Mouse (Mus musculus) heart, postnatal 14 days (tissue): ENCODE measurements around the gene Klhl26. TPM values are rescaled to one million over a fixed set of nuclear protein-coding genes. Genes with fewer than 3 reads are reported as not detected.
"Not testable (repeated sequence)": the region's sequence is repeated elsewhere in the genome, so short reads cannot be mapped to it uniquely, and the experiment has no call there.

Experiments
- DNase-seq, 2 experiments: peaks; one replicate each; pipeline ENCODE4 v3.0.0; 2021 to 2022
- intact Hi-C: fragments of 180-260 bp; cut with DNase I; formaldehyde crosslinking; loops from one replicate; pipeline ENCODE4 v1.15.1; 2025
- long read RNA-seq, 2 experiments: library from polyadenylated mRNA; stranded (forward); transcript quantifications; one replicate each; pipeline ENCODE4 v2.0.0; 2021
- total RNA-seq, 2 experiments: library from RNA; stranded (reverse); gene quantifications; 2 replicates each; pipeline ENCODE4 v1.2.3; 2021

The Klhl26 gene
- 1 to 10 TPM; 5.5 to 6.9 TPM for total RNA-seq
- long read RNA-seq, experiment 1, transcript Klhl26-201 (3 exons, 2,991 nt), result major isoform, 11 of 16 reads
- long read RNA-seq, experiment 1, partial matches to known transcripts, result 0 of 16 reads
- long read RNA-seq, experiment 1, other reads (novel, unspliced or antisense), result 3 of 16 reads
- long read RNA-seq, experiment 2, transcript Klhl26-201 (3 exons, 2,991 nt), result major isoform, 11 of 18 reads
- long read RNA-seq, experiment 2, partial matches to known transcripts, result 1 of 18 reads
- long read RNA-seq, experiment 2, other reads (novel, unspliced or antisense), result 5 of 18 reads

DNA sequence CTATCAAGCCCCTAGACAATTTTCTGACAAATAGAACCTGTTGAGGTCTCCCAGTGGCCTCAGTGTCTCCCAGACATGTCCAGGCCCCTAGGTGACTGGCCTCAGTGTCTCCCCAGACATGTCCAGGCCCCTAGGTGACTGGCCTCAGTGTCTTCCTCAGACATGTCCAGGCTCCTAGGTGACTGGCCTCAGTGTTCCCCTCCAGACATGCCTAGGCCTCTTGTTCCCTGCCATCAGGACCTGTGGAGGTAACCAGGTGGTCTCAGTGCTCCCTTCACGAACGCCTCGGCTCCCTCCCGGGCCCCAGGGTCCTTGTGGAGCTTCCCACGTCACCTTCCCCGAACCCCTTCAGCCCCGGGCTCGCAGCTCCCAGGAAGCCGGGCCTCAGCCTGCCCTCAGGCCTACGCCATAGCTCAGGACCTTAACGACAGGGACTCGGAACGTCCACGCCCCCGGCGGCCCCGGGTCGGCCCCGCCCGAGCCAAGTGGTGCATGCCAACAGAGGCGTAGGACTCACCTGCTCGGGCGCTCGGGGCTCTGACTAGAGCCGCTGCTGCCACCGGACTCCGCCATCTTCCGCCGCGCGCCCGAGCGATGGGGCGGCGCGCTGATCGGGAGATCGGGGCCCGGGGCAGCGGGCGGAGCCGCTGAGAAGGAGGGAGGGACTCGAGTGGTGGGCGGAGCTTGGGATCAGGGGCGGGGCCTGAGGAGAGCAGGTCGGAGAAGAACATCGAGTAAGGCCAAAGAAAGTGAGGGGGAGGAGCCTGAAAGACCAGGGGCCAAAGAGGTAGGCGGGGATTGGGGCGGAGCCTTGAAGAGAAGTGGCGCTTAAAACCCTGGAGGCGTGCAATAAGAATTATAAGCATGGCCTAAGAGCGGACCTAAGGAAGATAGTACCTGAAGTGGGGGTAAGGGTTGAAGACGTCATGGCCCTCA lies at the start of gene Klhl26:
Klhl26 (minus strand) TSS at position 636 of the 936 bp plus-strand sequence.
- intact Hi-C loops, result no loop called here

DNA sequence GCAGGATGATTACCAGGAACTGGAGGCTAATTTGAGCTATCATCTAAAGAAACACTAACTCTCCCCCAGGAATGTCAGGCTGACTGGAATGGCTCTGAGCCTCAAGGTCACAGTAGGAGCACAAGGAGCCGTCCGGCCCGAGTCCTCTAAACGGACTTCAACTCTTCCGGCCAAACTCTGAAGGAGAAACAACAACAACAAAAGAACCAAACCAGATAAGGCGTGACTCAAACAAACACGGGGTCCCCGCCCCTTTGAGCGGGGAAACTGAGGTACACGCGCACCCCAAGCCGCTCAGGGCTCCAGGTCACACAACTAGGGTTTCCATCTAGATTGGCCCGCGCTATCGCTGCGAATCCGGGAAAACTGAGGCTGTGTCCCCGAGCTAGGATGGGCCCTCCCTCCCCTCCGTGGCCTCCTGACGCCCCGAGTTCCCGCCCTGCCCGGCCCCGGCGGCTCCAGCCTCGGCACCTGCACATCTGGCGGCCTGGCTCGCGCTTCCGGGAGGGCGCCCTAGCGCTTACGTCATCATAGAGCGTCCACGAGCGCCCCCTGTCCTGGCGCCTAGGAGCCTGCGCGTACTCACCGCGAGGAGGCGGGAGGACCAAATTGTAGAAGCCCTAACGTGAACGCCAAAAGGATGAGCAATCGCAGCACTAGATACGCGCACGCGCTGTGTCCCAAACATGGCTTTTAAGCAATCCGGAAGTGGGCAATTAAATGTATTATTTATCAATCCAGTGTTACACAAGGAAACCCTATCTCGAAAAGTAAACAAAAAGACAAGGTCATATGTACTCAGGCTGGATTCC lies 46.0 kb upstream of the Klhl26 start:
- intact Hi-C loops, result no loop called here
- DNase-seq, result peak; percentile 95 to 97

More for the DNA sequence above, at the start of gene Klhl26:
- DNase-seq, result peak; percentile 92 to 95

DNA sequence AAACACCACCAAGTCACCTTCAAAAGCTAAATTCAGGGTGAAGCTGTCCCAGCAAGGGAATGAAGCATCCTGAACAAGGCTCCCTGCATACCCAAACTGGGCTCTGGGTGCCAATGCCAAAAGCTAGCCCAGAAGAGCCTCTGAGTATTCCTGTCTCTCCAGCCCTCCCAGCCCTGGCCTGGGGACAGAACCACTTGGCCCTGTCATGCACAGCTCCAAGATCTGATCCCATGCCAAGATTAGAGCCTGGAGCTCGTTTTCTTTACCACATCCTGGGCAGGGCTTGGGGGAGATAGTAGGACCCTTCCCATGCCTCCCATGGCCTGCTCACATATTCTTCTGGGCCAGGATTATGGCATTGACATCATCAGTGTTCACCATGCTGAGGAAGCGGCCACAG lies 42.8 kb upstream of the Klhl26 start:
- intact Hi-C loops, result no loop called here
- DNase-seq, result no peak

GRCm38 (mm10) chr8:70519043-70519442 lies 42.3 kb upstream of the Klhl26 start:
- no peak for DNase-seq
- intact Hi-C loops, result no loop called here

- intact Hi-C loops, result no loop called here
- DNase-seq, result no peak
Observed at GRCm38 (mm10) chr8:70517940-70518643, 41.3 kb upstream of the Klhl26 start.

DNA sequence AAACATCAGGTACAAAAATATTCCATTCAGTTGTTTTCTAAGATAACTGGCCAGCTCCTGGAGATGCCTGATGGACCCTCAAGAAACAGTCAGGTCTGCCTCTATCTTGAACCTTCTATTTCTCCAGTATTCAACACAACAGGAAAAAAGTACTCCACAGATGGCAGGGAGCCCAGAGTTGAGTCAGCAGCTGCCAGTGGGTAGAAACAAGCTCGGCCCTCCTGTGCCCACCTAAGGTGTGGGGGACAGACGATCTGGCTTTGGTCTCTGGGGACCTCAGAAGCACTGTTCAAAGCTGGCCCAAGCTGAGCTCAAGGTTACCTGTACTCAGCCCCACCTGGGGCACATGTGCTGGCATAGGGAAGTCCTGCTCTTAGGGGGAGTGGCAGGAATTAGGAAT lies 36.7 kb upstream of the Klhl26 start:
- intact Hi-C loops, result no loop called here
- DNase-seq, result no peak

GRCm38 (mm10) chr8:70512253-70512903 lies 35.6 kb upstream of the Klhl26 start:
- DNase-seq, result no peak
- intact Hi-C loops, result no loop called here

- intact Hi-C loops, result no loop called here
- DNase-seq, result no peak
Observed at GRCm38 (mm10) chr8:70511770-70512169, 35.0 kb upstream of the Klhl26 start.

DNA sequence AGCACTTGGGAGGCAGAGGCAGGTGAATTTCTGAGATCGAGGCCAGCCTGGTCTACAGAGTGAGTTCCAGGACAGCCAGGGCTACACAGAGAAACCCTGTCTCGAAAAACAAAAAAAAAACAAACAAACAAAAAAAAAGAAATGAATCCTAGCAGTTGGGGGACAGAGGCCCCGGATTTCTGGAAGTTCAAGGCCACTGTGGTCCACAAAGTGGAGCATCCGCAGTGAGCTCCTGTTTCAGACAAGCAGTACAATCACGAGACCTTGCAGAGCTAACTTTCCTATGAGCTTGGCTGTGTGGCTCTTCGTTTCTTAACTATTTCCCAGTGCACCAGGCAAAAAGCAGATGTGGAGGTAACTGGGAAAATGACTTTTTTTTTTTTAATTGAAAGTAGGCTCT lies 34.4 kb upstream of the Klhl26 start:
- intact Hi-C loops, DNase-seq: not testable (repeated sequence)

DNA sequence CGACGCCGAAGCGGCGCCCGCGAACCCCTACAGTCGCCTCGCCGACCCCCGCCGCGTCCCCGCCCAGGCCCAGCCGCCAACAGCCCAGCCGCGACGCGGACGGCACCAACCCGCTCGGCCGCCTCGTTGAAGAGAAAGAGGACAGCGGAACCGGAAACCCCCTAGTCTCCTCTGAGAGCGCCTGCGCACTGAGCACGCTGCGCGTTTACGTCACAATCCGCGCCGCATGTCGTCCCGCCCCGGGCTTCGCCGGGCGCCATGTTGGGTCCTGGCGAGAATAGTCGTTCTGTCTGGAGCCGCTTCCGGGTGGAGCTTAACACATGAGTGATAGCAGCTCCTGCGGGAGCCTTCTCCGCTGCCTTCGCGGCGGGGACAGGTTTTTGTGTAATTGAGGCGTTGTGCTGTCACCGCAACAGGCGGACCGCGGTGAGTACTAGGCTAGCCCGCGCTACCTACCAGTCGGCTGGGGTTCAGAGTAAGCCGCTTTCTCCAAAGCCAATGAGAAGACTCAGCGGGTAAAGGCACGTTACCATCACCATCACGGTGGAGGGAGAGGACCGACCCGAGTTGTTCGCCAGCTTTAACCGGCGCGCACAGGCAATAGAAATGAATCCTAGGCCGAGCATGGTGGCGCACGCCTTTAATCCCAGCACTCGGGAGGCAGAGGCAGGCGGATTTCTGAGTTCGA lies 33.6 kb upstream of the Klhl26 start, which contains the start of gene Uba52:
Uba52 (minus strand) TSS at position 574 of the 688 bp plus-strand sequence.
- intact Hi-C loops, result loop anchor here (1.0 kb wide), 1 partner anchor 29 kb away; the partner anchor contains the start of gene Ell

DNA sequence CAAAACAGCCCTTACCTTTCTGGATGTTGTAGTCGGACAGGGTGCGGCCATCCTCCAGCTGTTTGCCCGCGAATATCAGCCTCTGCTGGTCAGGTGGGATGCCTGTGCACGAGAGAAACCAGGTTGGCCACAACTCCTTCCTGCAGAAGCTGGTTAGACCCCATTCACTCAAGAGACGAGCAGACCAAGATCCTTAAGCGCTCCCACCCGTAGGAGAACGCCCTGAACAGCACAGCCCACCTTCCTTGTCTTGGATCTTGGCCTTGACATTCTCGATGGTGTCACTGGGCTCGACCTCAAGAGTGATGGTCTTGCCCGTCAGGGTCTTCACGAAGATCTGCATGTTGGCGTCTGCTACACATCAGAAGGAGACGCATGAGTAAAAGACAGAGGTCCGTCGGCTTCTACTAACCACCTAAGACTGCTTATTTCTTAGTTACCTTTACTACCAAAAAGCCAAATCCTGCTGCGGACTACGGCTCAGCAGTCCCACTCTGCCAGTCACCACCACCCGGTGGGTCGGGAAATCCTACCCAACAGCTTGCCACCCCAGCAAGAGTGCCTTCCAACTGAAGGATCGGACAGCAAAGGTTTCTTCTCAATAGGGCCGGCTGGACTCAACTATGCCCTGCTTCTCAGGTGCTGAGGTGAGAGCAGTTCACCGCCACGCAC lies 32.6 kb upstream of the Klhl26 start:
- intact Hi-C loops, result no loop called here
- no peak for DNase-seq

More for the DNA sequence above, 33.6 kb upstream of the Klhl26 start, which contains the start of gene Uba52:
- DNase-seq, result peak; percentile 96 to 98

DNA sequence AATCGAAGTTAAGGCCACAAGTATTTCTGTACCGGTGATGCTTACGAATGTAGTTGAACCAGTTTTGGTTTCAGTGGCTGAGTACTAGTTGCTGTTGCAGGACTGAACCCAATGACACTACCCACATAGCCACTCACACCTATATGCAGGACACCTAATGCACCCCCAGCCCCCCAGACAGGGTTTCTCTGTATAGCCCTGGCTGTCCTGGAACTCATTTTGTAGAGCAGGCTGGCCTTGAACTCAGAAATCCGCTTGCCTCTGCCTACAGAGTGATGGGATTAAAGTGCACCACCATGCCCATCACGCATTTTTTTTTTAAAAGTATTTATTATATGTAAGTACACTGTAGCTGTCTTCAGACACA lies 30.2 kb upstream of the Klhl26 start:
- no peak for DNase-seq
- intact Hi-C loops, result no loop called here

GRCm38 (mm10) chr8:70506328-70507026 lies 29.7 kb upstream of the Klhl26 start, which contains the start of gene Rex1bd:
TSS of gene Rex1bd (minus strand) at chr8:70506752.
- intact Hi-C loops, result no loop called here
- peak; percentile 95 for DNase-seq

DNA sequence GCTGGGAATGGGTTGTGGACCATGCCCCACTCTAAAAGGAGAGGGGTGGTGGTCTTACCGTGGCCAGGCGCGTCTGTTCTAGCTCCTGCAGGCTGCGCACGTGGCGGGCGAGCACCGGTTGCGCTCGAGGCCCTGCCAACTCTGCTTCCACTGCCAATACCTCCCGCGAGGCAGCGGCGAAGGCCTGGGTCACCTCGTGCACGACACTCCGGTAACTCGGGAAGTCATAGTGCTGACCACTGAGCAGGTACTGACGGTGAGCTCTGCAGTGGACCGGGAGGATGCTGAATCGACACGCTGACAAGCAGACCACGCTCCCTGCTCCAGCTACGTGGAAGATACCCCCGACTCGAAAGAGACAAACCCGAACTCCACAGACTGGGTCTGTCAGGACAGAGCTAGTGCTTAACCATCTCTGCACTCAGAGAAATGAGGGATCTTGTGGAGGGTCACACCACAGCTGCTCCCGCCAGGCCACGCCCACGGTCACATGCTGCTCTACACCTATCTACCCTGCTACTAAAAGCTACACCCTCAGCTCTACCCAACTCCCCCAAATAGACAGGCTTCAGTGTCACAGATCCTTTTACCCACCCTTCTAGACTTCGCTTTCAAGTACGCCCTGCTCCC lies 29.0 kb upstream of the Klhl26 start:
- intact Hi-C loops, result no loop called here
- DNase-seq, result no peak

DNA sequence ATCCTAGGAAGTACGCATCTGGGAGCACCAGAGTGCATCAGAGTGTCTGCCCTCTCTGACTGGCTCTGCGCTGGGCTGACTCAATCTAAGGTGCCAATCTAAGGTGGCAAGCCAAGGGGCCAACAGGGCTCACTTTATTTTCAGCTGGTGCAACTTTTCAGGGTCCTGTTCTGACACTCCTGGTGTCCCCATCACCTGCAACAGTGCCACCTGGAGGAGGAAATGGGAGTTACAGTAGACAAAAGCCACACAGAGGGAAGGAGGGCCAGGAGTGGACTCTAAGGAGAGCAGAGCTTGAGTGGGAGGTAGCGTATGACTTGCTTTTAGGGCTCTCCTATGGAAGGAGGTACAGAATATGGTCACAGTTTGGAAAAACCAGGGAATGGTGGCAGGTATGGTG lies 28.1 kb upstream of the Klhl26 start:
- DNase-seq, result peak; percentile 78 to 92
- intact Hi-C loops, result loop anchor here (5.0 kb wide), 3 partner anchors 38 to 163 kb away; partner anchors contain the start of gene Crtc1

- DNase-seq, result peak; percentile 77 to 83
- intact Hi-C loops, result loop anchor here (5.0 kb wide), 3 partner anchors 37 to 162 kb away; partner anchors contain the start of gene Crtc1
Observed at GRCm38 (mm10) chr8:70504291-70504716, 27.5 kb upstream of the Klhl26 start.
